In genomic region chr17:30193615-30194014, GRCm38 (mm10) we compare ENCODE assay signal across 9 mouse cellular contexts.
DNase-seq lines count a peak whose midpoint lies in the region; ATAC-seq and TF ChIP-seq lines count a peak whose summit lies in the region.
"Had no signal": no experiment of that assay in that cellular context is flagged by ENCODE, and none has a peak within 500 bp of the region (broad histone marks: within the 10 kb centered on the region; RNA-seq: fewer than 3 reads in every experiment).

No protein-coding gene starts in this region.

- no peaks in the 10 kb centered on the region for H3K27me3 ChIP-seq in kidney, adult 2 months (replicated peaks; ENCODE audit: control insufficient read depth, insufficient read depth, low read length)
- H3K27me3 ChIP-seq in neural tube, embryonic 13.5 days = no peaks in the 10 kb centered on the region
- no peaks in the 10 kb centered on the region for H3K27me3 ChIP-seq in neural tube, embryonic 15.5 days (replicated peaks)
- no peaks in the 10 kb centered on the region for H3K27me3 ChIP-seq in midbrain, postnatal 0 days (ENCODE audit: insufficient read depth, low read length)

- no peak overlapping the region for H3K4me2 ChIP-seq in neural tube, embryonic 13.5 days
- H3K4me2 ChIP-seq in neural tube, embryonic 15.5 days = no peak overlapping the region
- no peak overlapping the region for H3K4me2 ChIP-seq in midbrain, postnatal 0 days (ENCODE audit: low read depth, low read length, poor library complexity, severe bottlenecking)

- peak; percentile 2 to 7 for DNase-seq in frontal cortex, postnatal 36 days (ENCODE audit: low spot score in 2 of 2)
- no peak for DNase-seq in frontal cortex, postnatal 25 days (ENCODE audit: low spot score in 2 of 2)
- DNase-seq in kidney, adult 11 months = peak; percentile 1
- no peak for DNase-seq in kidney, adult 2 months
- DNase-seq in midbrain, postnatal 0 days (ENCODE audit: low spot score) = no peak

- TF ChIP-seq POLR2A in kidney, adult 2 months (IDR thresholded peaks at IDR 0.05; ENCODE audit: low read depth, low read length) = no peak

- no peaks in the 10 kb centered on the region for H3K9me3 ChIP-seq in neural tube, embryonic 13.5 days
- H3K9me3 ChIP-seq in neural tube, embryonic 15.5 days (replicated peaks) = no peaks in the 10 kb centered on the region
- no peaks in the 10 kb centered on the region for H3K9me3 ChIP-seq in midbrain, postnatal 0 days (ENCODE audit: low read length)
- H3K9me3 ChIP-seq: embryonic facial prominence, embryonic 10.5 days; G1E had no signal

- no peak for ATAC-seq in neural tube, embryonic 13.5 days (ENCODE audit: low read depth)
- no peak for ATAC-seq in neural tube, embryonic 15.5 days (ENCODE audit: low FRiP score)
- ATAC-seq in midbrain, postnatal 0 days (ENCODE audit: low FRiP score) = no peak

- H3K4me1 ChIP-seq in kidney, adult 2 months (ENCODE audit: control insufficient read depth, insufficient read depth, low read length) = peaks cover 19% of the 10 kb centered on the region
- H3K4me1 ChIP-seq in neural tube, embryonic 13.5 days (replicated peaks) = peaks cover 97% of the 10 kb centered on the region
- H3K4me1 ChIP-seq in neural tube, embryonic 15.5 days = peaks cover 82% of the 10 kb centered on the region
- peaks cover 25% of the 10 kb centered on the region for H3K4me1 ChIP-seq in midbrain, postnatal 0 days (ENCODE audit: insufficient read depth, low read length)

- no peak for TF ChIP-seq CTCF in kidney, adult 2 months (conservative IDR thresholded peaks at IDR 0.05; ENCODE audit: insufficient read depth, insufficient read length, low read depth, low read length)
- no peak for TF ChIP-seq CTCF in midbrain, postnatal 0 days (IDR thresholded peaks at IDR 0.05)

- 74% methylated on average over 2 of the region's 2 CpGs for WGBS in kidney, adult 2 months
- WGBS in neural tube, embryonic 13.5 days = 76% methylated on average over 2 of the region's 2 CpGs
- 79% methylated on average over 2 of the region's 2 CpGs for WGBS in neural tube, embryonic 15.5 days
- WGBS in midbrain, postnatal 0 days = 84% methylated on average over 2 of the region's 2 CpGs

- H3K36me3 ChIP-seq in kidney, adult 2 months (ENCODE audit: control insufficient read depth, insufficient read depth, low read length) = no peaks in the 10 kb centered on the region
- H3K36me3 ChIP-seq in neural tube, embryonic 13.5 days = peaks cover 8% of the 10 kb centered on the region
- no peaks in the 10 kb centered on the region for H3K36me3 ChIP-seq in neural tube, embryonic 15.5 days
- no peaks in the 10 kb centered on the region for H3K36me3 ChIP-seq in midbrain, postnatal 0 days (ENCODE audit: insufficient read depth, low read length)

- no peak overlapping the region for H3K27ac ChIP-seq in kidney, adult 2 months (ENCODE audit: insufficient read depth, low read depth, low read length)
- H3K27ac ChIP-seq in neural tube, embryonic 13.5 days (replicated peaks) = peak overlapping the region; percentile 71
- no peak overlapping the region for H3K27ac ChIP-seq in neural tube, embryonic 15.5 days (replicated peaks)
- H3K27ac ChIP-seq in midbrain, postnatal 0 days (ENCODE audit: low read depth, low read length) = peak overlapping the region; percentile 7; the same call in 1 of the 2 replicates
- H3K27ac ChIP-seq: embryonic facial prominence, embryonic 10.5 days had no signal

- H3K9ac ChIP-seq in neural tube, embryonic 13.5 days = no peak overlapping the region
- no peak overlapping the region for H3K9ac ChIP-seq in neural tube, embryonic 15.5 days (replicated peaks)
- no peak overlapping the region for H3K9ac ChIP-seq in midbrain, postnatal 0 days (replicated peaks; ENCODE audit: low read length, poor library complexity, severe bottlenecking)

- H3K4me3 ChIP-seq in kidney, adult 2 months (ENCODE audit: insufficient read depth, low read depth, low read length) = no peak overlapping the region
- H3K4me3 ChIP-seq in neural tube, embryonic 13.5 days = no peak overlapping the region
- H3K4me3 ChIP-seq in neural tube, embryonic 15.5 days (replicated peaks) = no peak overlapping the region
- no peak overlapping the region for H3K4me3 ChIP-seq in midbrain, postnatal 0 days (ENCODE audit: low read depth, low read length)
- H3K4me3 ChIP-seq: embryonic facial prominence, embryonic 10.5 days had no signal

Comparison
In these comparisons a context has a peak if more than half of its experiments do, and no peak if none do; other contexts are left out.
1. DNase-seq: peak in frontal cortex, postnatal 36 days (2 of 2) and kidney, adult 11 months (single experiment); none in frontal cortex, postnatal 25 days (0 of 2), kidney, adult 2 months (single experiment) and midbrain, postnatal 0 days (single experiment).
2. H3K27ac ChIP-seq: peak in neural tube, embryonic 13.5 days (single experiment) and midbrain, postnatal 0 days (single experiment); none in kidney, adult 2 months (single experiment) and neural tube, embryonic 15.5 days (single experiment).